Mouse (Mus musculus) heart, postnatal 0 days (tissue): ENCODE data around the gene Tktl1. TPM values are rescaled to one million over a fixed set of nuclear protein-coding genes. Genes with fewer than 3 reads are reported as not detected.
A peak's percentile ranks its signal among the peaks of the same experiment; 100 is the strongest.

ENCODE experiments used
- ATAC-seq: fragments of 200-750 bp; cut with Nextera tagmentation; 2 replicates; pipeline ENCODE4 v1.8.0; 2017; ENCODE audit warnings: low read depth, moderate number of reproducible peaks, moderate library complexity; ENCODE audit not compliant: insufficient read depth
- DNase-seq: peaks from one replicate; pipeline ENCODE4 v3.0.0-alpha.2; 2016; ENCODE audit warnings: low spot score
- H3K27ac ChIP-seq: fragments of 300-500 bp; sonication (generic); 2 replicates; pipeline ENCODE4 v1.5.1; 2014; ENCODE audit warnings: low read depth, mild to moderate bottlenecking
- H3K27me3 ChIP-seq: fragments of 300-500 bp; sonication (generic); 2 replicates; pipeline ENCODE4 v1.6.1; 2014; ENCODE audit warnings: low read length, mixed read lengths; ENCODE audit not compliant: control insufficient read depth, insufficient read depth
- H3K36me3 ChIP-seq: fragments of 300-500 bp; sonication (generic); replicated peaks from 2 replicates; pipeline ENCODE4 v1.6.1; 2014; ENCODE audit warnings: low read length, mixed read lengths; ENCODE audit not compliant: control insufficient read depth, insufficient read depth
- H3K4me1 ChIP-seq: fragments of 300-500 bp; sonication (generic); 2 replicates; pipeline ENCODE4 v1.6.1; 2014; ENCODE audit warnings: antibody characterized with exemption; ENCODE audit not compliant: control insufficient read depth, insufficient read depth
- H3K4me2 ChIP-seq: fragments of 300-500 bp; sonication (generic); 2 replicates; pipeline ENCODE4 v1.6.1; 2014; ENCODE audit warnings: low read depth, mild to moderate bottlenecking, low read length, moderate library complexity
- H3K4me3 ChIP-seq: fragments of 300-500 bp; sonication (generic); 2 replicates; pipeline ENCODE4 v1.5.1; 2014; ENCODE audit warnings: low read depth, low read length
- H3K9ac ChIP-seq: fragments of 300-500 bp; sonication (generic); replicated peaks from 2 replicates; pipeline ENCODE4 v1.6.1; 2014; ENCODE audit warnings: low read depth, low read length, mixed read lengths
- H3K9me3 ChIP-seq: fragments of 300-500 bp; sonication (generic); replicated peaks from 2 replicates; pipeline ENCODE4 v1.6.1; 2016; ENCODE audit warnings: low read length; ENCODE audit not compliant: control insufficient read depth
- CTCF ChIP-seq: IDR thresholded peaks from 2 replicates; pipeline ENCODE4 v1.5.1; 2016; ENCODE audit warnings: antibody characterized with exemption, control low read depth, low read depth
- EP300 ChIP-seq: IDR thresholded peaks from 2 replicates; pipeline ENCODE4 v1.6.1; 2016; ENCODE audit warnings: antibody characterized with exemption, low read depth
- WGBS: fragments of 180-500 bp; shearing (Covaris S2); extraction: QIAGEN DNeasy Blood & Tissue Kit; methylation state at CpG from one replicate; pipeline ENCODE4 v1.1.7; 2014; 5-methylcytosine and 5-hydroxymethylcytosine counted together
- polyA plus RNA-seq: library from polyadenylated mRNA; unstranded; fragments of >200 nt; fragmentation: Nextera tagmentation; extraction: Ambion mirVana; gene quantifications from 2 replicates; pipeline ENCODE4 v1.2.1, GENCODE M21; 2015
- total RNA-seq: library from RNA; depleted of rRNA; stranded (reverse); fragments of >200 nt; gene quantifications from 2 replicates; pipeline ENCODE4 v1.2.3, GENCODE M21; 2014; ENCODE audit warnings: low replicate concordance

Gene Tktl1
- total and polyA plus RNA-seq, 2 experiments from 2014 or later, result not detected

GRCm38 (mm10) chrX:74245107-74245506 is 68.0 kb downstream of the Tktl1 start:
- DNase-seq (no peak), ATAC-seq (no peak)
- Histone ChIP-seq H3K4me3 (peak overlapping the region; percentile 57), H3K4me2 (peak overlapping the region; percentile 67), H3K36me3 (peaks cover 28% of the 10 kb centered on the region), H3K9me3 (no peaks in the 10 kb centered on the region), H3K9ac (peak overlapping the region; percentile 84), H3K27me3 (no peaks in the 10 kb centered on the region), H3K4me1 (0 out of 2 replicates have a peak, but pooled peaks cover 7% of the 10 kb centered on the region), H3K27ac (peak overlapping the region; percentile 96)
- 23% methylated on average over 1 of the region's 1 CpGs for WGBS
- TF ChIP-seq EP300 (no peak), CTCF (no peak)

GRCm38 (mm10) chrX:74245687-74246086 is 68.6 kb downstream of the Tktl1 start:
- Histone ChIP-seq H3K4me1 (0 out of 2 replicates have a peak, but pooled peaks cover 7% of the 10 kb centered on the region), H3K4me2 (peak overlapping the region; percentile 67), H3K27ac (peak overlapping the region; percentile 96), H3K9me3 (no peaks in the 10 kb centered on the region), H3K27me3 (no peaks in the 10 kb centered on the region), H3K4me3 (peak overlapping the region; percentile 57), H3K9ac (peak overlapping the region; percentile 84), H3K36me3 (peaks cover 23% of the 10 kb centered on the region)
- TF ChIP-seq EP300 (no peak), CTCF (no peak)
- ATAC-seq (peak; percentile 66), DNase-seq (peak; percentile 66)
- WGBS, result 29% methylated on average over 21 of the region's 21 CpGs

- no peaks in the 10 kb centered on the region for H3K9me3 ChIP-seq
- H3K9ac ChIP-seq, result peak overlapping the region; percentile 84
- WGBS, result 19% methylated on average over 38 of the region's 38 CpGs
- H3K4me3 ChIP-seq, result peak overlapping the region; percentile 57
- 0 out of 2 replicates have a peak, but pooled peaks cover 7% of the 10 kb centered on the region for H3K4me1 ChIP-seq
- DNase-seq (peak; percentile 91), ATAC-seq (peak; percentile 82)
- TF ChIP-seq CTCF (no peak), EP300 (no peak)
- H3K27me3 ChIP-seq, result no peaks in the 10 kb centered on the region
- H3K36me3 ChIP-seq, result peaks cover 17% of the 10 kb centered on the region
- H3K27ac ChIP-seq, result peak overlapping the region; percentile 96
- peak overlapping the region; percentile 67 for H3K4me2 ChIP-seq
Measured at GRCm38 (mm10) chrX:74246213-74246681, 69.2 kb downstream of the Tktl1 start.

GRCm38 (mm10) chrX:74246693-74247092 is 69.6 kb downstream of the Tktl1 start:
- Histone ChIP-seq H3K27me3 (no peaks in the 10 kb centered on the region), H3K27ac (peak overlapping the region; percentile 96), H3K9me3 (no peaks in the 10 kb centered on the region), H3K9ac (peak overlapping the region; percentile 54; the same call in 1 of the 2 replicates), H3K36me3 (peaks cover 13% of the 10 kb centered on the region), H3K4me3 (peak overlapping the region; percentile 57), H3K4me1 (0 out of 2 replicates have a peak, but pooled peaks cover 7% of the 10 kb centered on the region), H3K4me2 (peak overlapping the region; percentile 67)
- DNase-seq, result peak; percentile 48
- TF ChIP-seq CTCF (no peak), EP300 (no peak)
- ATAC-seq, result peak; percentile 25
- WGBS, result 24% methylated on average over 15 of the region's 15 CpGs

GRCm38 (mm10) chrX:74248651-74249050 is 71.6 kb downstream of the Tktl1 start:
- no peaks in the 10 kb centered on the region for H3K36me3 ChIP-seq
- H3K27me3 ChIP-seq, result no peaks in the 10 kb centered on the region
- 8% methylated on average over 3 of the region's 3 CpGs for WGBS
- peak; percentile 35 for TF ChIP-seq CTCF
- TF ChIP-seq EP300, result no peak
- H3K4me3 ChIP-seq, result peak overlapping the region; percentile 50
- peak overlapping the region; percentile 79 for H3K27ac ChIP-seq
- peak overlapping the region; percentile 58; the same call in 1 of the 2 replicates for H3K9ac ChIP-seq
- H3K4me2 ChIP-seq, result peak overlapping the region; percentile 71
- no peak for ATAC-seq
- peak; percentile 32 for DNase-seq
- H3K4me1 ChIP-seq, result 0 out of 2 replicates have a peak, but pooled peaks cover 4% of the 10 kb centered on the region
- H3K9me3 ChIP-seq, result no peaks in the 10 kb centered on the region

GRCm38 (mm10) chrX:74249615-74250014 is 72.6 kb downstream of the Tktl1 start, which contains the start of gene Flna:
Flna (minus strand) TSS chrX:74249820.
- TF ChIP-seq EP300 (no peak), CTCF (peak; percentile 40)
- Histone ChIP-seq H3K4me2 (peak within 1 kb of the TSS; percentile 71), H3K36me3 (no peaks in the 10 kb centered on the region), H3K27me3 (no peaks in the 10 kb centered on the region), H3K9me3 (no peaks in the 10 kb centered on the region), H3K4me1 (no peaks in the 10 kb centered on the region), H3K4me3 (peak within 1 kb of the TSS; percentile 50), H3K27ac (peak within 1 kb of the TSS; percentile 79), H3K9ac (peak within 1 kb of the TSS; percentile 58)
- 24% methylated on average over 38 of the region's 38 CpGs for WGBS
- ATAC-seq, result no peak
- DNase-seq, result peak; percentile 55
